Mouse (Mus musculus) G1E (cell line): ENCODE measurements around the gene Dgkd.

Experiments
- CTCF ChIP-seq: IDR thresholded peaks from 2 replicates; pipeline ENCODE4 v1.5.1; 2012; ENCODE audit warnings: low read depth, low read length, inconsistent platforms, mixed read lengths
- GATA1 ChIP-seq: IDR thresholded peaks from 2 replicates; pipeline ENCODE4 v1.6.1; 2012; ENCODE audit warnings: borderline replicate concordance, low read length, inconsistent platforms, mixed read lengths
- POLR2AphosphoS5 ChIP-seq: IDR thresholded peaks from 2 replicates; pipeline ENCODE4 v1.6.1; 2012; ENCODE audit warnings: low read depth, low read length, inconsistent platforms; ENCODE audit not compliant: insufficient replicate concordance
- TAL1 ChIP-seq: conservative IDR thresholded peaks from 2 replicates; pipeline ENCODE4 v1.6.1; 2012; ENCODE audit warnings: low read depth, low read length, inconsistent platforms, mixed read lengths

DNA sequence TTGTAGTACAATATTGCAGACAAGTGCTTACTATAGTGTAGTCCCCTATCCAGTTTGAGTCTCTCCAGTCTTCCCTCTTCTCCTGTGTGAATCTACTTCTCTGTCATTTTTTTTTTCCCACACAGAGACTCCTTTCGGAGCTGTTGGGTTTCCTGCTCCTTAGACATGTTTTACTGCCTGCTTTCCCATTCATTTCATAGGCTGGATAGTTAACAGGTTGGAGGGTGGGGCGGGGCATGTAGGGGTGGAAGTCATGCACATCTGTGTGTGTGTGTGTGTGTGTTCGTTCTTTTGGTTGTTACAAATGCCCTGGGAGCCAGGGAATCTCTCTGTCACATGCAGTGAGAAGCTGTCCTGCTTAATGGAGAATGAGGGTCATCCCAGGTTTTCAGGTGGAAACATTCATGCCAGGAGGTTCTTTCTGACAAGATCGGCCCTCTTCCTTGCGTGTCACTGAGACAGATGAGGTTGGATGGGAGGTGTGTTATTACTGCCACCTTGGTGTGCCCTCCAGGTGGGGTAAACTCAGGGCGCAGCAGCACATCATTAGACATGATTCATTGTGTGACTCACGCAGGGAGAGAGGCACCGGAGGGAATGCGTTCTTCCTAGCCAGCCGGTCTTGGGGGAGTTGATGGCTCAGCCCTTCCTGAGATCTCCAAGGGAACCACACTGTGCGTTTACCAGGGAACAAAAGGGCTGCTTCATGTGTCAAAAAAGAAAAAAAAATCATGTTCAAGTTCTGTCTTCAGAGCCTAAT lies 4.7 kb upstream of the Dgkd start:
- TF ChIP-seq TAL1 = no peak
- no peak for TF ChIP-seq CTCF
- no peak for TF ChIP-seq GATA1
- TF ChIP-seq POLR2AphosphoS5 = no peak
